Mouse (Mus musculus) heart, adult 9 months (tissue): ENCODE measurements around the gene Fgd4.
A peak's percentile ranks its signal among the peaks of the same experiment; 100 is the strongest.

ENCODE experiments used
- DNase-seq, 2 experiments: peaks; one replicate each; pipeline ENCODE4 v3.0.0; 2022; ENCODE audit warnings: low spot score in 2 of 2

The Fgd4 gene

DNA sequence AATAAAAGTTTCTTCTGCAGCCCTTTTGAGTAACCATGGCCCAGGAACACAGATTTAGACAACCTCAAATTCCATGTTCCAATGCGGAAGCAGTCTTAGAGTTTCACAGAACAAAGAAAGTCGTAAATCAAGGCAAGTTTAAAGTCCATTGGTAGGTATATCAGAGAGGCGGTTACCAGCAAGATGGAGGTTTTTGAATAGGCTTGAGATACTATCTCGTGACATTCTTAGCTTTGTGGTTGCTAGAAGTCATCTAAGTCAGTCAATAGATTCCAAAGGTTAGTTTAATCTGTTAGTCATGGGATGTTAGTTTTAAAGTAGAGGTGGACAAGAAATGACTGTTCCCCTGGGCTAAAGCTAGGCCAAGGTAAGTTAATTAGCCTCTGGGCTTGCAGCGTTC lies at the start of gene Fgd4:
TSS of gene Fgd4 (minus strand) at position 89 of the 400 bp plus-strand sequence.
- no peak for DNase-seq

GRCm38 (mm10) chr16:16645148-16645547 lies 44.8 kb upstream of the Fgd4 start:
- DNase-seq: no peak

GRCm38 (mm10) chr16:16633730-16634129 lies 33.4 kb upstream of the Fgd4 start:
- DNase-seq: no peak

DNA sequence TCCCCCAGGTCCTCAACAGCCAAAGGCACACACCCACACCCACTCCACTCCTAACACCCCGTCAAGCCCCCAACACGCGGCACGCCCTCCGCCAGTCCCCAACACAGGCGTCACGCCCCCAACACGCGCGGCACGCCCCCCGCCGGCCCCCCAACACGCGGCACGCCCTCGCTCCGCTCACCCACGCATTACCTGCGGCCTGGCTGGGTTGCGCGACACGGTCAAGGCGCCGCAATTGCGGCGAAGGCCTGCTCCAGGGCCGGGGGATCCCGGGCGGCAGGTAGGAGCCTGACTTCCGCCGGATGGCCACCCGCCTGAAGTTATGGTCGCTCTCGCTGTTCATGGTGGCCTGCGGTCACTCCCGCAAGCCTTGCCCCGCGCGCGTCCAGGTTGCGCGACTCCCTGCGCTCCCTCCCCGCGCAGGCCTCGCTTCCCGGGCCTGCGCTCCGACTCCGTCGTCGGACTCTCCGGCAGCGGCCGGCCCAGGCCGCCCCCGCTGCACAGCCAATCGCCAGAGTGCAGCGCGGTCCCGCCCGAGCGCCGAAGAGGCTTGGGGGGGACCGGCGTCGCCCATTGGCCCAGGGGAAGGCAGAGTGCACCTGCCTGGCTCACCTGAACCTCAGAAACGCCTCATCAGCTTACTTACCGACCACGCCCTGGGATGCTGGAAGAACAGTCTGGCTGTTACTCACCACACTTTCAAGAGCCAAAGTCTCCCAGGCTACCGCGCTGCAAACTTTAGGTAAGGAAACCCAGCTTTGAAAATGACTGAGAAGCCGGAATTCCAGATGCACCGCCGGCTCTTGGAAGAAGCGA lies 555 bp downstream of the Fgd4 start:
- DNase-seq: peak; percentile 14 to 24

DNA sequence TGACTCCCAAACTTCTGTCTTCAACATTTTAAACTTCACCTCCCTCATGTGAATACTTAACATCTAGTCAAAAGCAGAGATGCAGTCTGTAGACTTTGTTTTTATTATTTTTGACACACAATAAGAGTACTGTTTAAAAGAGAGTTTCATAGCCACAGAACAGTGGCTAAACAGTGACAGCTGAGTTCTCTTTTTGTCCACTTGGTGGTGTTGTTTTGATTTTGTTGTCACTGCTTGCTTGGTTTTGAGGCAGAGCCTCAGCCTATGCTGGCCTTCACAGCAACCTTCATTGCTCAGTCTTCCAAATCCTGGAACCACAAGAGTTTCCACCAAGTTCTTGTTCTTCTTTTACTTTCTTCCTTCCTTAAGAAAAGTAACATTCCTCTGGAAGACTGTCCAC lies 3.8 kb downstream of the Fgd4 start:
- DNase-seq: no peak

DNA sequence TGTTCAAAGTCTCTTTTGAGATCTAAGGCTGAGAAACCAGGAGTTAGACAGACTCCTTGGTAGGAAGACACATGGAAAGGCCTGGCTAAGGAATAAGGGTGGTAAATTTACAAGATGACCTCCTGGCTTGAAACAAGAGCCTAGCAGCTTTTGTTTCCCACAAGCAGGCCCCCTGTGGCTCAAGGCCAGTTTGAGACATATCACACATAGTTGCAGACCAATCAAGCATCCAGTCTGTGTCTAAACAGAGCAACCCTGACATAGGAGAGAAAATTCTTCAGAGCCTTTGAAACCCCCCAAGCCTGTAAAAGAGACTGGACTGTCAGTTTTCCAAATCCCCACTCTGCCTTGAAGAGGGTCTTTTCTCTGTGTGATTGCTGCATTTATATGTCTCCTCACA lies 7.7 kb downstream of the Fgd4 start:
- DNase-seq: no peak

GRCm38 (mm10) chr16:16584409-16585032 lies 15.8 kb downstream of the Fgd4 start:
- DNase-seq: peak; percentile 20 to 50

DNA sequence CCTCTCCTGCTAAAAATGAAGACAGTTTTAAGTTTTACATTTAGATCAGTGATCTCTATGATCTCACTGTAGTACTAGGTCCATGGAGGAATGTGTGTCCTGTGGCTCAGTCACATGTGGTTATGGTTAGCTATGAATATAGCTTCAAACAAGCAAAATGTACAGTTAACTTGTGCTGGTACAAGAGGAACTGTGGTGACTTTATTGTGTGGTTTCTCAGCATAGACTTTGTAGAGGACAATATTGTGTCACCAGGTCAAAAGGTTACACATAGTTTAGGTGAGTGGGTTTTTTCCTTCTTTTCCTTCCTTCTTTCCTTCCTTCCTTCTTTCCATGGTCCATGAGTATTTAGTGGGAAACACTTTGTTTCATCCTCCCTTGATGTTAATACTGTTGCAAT lies 23.8 kb downstream of the Fgd4 start:
- DNase-seq: no peak

DNA sequence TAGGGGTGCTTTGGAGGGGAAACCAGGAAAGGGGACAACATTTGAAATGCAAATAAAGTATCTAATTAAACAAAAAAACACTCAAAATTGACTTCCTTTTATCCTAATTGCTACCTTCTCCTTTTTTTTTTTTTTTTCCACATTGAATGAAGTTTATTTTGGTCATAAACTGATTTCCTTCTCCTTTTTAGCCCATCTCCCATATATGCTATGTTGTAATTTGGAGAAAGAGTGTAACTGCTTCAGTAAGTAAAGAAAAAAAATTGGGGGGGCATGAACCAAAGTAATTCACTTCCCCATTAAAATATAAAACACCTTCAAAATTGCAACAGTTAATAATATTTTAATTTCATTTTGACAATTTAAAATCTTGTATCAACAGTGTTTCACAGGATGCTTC lies 25.8 kb downstream of the Fgd4 start:
- DNase-seq: no peak

- no peak for DNase-seq
Measured at GRCm38 (mm10) chr16:16573167-16573566, 27.2 kb downstream of the Fgd4 start.

- peak in 1 of 2 experiments; percentile 16 for DNase-seq
Measured at GRCm38 (mm10) chr16:16571356-16571755, 29.0 kb downstream of the Fgd4 start.

- no peak for DNase-seq
Measured at GRCm38 (mm10) chr16:16566786-16567185, 33.6 kb downstream of the Fgd4 start.

GRCm38 (mm10) chr16:16566215-16566614 lies 34.1 kb downstream of the Fgd4 start:
- DNase-seq: no peak

DNA sequence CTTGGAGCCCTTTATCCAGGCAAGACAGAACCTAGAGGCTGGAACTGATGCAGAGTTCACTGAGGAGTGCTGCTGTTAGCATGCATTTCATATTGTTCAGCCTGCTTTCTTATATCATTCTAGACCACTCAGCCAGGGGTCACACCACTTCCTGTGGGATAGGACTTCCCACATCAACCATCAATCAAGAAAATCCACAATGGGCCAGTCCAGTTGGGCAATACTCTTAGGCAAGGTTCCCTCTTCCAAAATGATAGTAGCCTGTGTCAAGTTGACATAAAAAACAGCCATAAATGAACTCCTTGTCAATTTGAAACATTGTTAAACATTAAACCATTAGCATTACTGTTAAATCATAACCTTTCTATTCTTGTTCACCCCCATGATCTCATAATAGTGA lies 34.6 kb downstream of the Fgd4 start:
- DNase-seq: no peak

DNA sequence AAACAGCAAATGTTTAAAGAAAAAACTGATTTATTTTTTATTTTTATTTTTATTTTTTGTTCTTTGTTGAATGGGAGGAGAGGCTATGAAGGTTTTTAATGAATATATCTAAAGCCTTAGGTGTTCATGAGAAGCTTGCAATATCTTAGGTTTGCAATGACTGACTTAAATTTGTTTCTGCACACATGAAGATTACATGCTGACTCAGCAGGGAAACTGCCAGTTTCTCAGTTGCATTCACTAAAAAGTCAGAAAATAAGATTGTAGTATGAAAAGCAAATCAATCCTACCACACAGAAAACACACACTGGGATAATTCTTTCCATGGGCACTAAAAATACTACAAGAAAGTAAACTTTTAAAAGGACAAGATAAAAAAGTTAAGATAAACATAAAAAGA lies 39.6 kb downstream of the Fgd4 start:
- DNase-seq: no peak

GRCm38 (mm10) chr16:16559878-16560531 lies 40.3 kb downstream of the Fgd4 start:
- DNase-seq: peak; percentile 55 to 67

GRCm38 (mm10) chr16:16559016-16559877 lies 41.1 kb downstream of the Fgd4 start:
- no peak for DNase-seq

GRCm38 (mm10) chr16:16557738-16558137 lies 42.6 kb downstream of the Fgd4 start:
- DNase-seq: no peak

DNA sequence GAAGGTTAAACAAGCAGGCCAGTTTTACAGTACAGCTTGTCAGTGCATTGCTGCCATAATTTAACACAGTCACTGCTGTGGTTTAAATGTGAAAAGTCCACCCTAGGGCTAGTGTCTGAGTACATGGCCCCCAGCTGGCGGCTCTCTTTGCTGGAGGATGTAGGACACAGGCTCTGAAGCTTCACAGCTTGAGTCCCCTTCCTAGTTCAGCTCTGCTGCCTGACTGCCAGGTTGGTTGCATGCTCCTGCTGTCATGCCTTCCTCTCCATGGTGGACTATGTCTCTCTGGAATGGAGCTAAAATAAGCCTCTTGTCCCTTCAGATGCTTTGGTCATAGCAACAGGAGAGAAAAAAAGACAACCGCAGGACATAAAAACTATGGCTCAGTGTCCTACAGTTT lies 46.3 kb downstream of the Fgd4 start:
- DNase-seq: no peak

- no peak for DNase-seq
Measured at GRCm38 (mm10) chr16:16552197-16552596, 48.2 kb downstream of the Fgd4 start.

- DNase-seq: no peak
Measured at GRCm38 (mm10) chr16:16549105-16549504, 51.2 kb downstream of the Fgd4 start.

DNA sequence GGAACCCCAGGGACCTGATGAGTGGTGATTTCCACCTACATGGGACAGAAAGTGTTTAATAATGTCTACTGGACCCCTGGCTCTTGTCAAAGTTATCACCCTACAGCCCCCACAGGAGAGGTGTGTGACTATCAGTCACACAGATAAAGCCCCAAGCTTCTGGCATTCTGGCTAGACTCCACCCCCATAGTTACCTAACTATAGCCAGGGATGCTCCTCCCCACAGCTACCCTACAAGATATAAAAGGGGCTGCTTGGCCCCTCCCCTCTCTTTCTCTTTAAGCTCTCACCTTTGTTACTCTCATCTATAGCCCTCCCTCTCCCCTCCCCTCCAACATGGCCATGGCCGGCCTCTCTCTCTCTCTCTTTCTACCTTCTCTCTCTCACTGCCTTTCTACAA lies 53.7 kb downstream of the Fgd4 start:
- DNase-seq: no peak
